Mouse (Mus musculus): ENCODE data around the gene Ext2. TPM values are rescaled to one million over a fixed set of nuclear protein-coding genes. Genes with fewer than 3 reads are reported as not detected.

Ext2 gene
- total and polyA plus RNA-seq, 3 experiments = 28.9 to 44.0 (median 43.8) TPM

- no peak overlapping the region for H3K4me3 ChIP-seq
- peak in 1 of 2 experiments; percentile 30 for DNase-seq
- TF ChIP-seq POLR2A (IDR thresholded peaks at IDR 0.05; ENCODE audit: insufficient read depth, low read depth, low read length) (no peak), EP300 (IDR thresholded peaks at IDR 0.05; ENCODE audit: insufficient read depth, low read depth, low read length) (no peak), CTCF (IDR thresholded peaks at IDR 0.05) (peak; percentile 16; the same call in 1 of the 2 replicates)
- no peak overlapping the region for H3K27ac ChIP-seq
- H3K79me2 ChIP-seq (replicated peaks; ENCODE audit: control insufficient read depth, insufficient read depth, low read length) = no peaks in the 10 kb centered on the region
- no peaks in the 10 kb centered on the region for H3K36me3 ChIP-seq (ENCODE audit: control insufficient read depth, insufficient read depth, low read length)
- WGBS = 67% methylated on average over 6 of the region's 6 CpGs
- H3K9ac ChIP-seq (ENCODE audit: low read depth, low read length) = no peak overlapping the region
- intact Hi-C loops (cut with DNase I) = no loop called here
- no peaks in the 10 kb centered on the region for H3K27me3 ChIP-seq (ENCODE audit: control insufficient read depth, insufficient read depth, low read length)
- H3K4me1 ChIP-seq (ENCODE audit: control insufficient read depth, insufficient read depth, low read length) = no peaks in the 10 kb centered on the region
Measured at GRCm38 (mm10) chr2:93840109-93840508, 17.7 kb upstream of the Ext2 start.

DNA sequence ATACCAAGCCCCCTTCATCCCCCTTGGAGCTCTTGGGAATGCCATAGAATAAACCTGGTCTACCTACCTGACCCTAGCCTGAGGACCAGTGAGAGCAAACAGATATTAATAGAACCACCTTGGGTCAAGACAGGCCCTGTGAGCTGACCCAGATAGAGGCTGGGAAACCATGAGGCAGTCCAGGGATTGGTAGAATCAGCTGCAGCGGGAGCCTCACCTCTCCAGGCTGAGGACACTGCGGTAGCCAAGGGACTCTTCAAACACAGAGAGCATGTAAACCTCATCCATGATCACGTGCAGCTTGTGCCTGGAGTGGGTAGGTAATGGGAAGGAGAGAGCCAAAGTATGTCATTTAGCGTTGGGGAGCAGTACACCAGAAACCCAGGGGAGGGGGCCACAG, 16.6 kb upstream of the Ext2 start:
- Histone ChIP-seq H3K27me3 (ENCODE audit: control insufficient read depth, insufficient read depth, low read length) (no peaks in the 10 kb centered on the region), H3K79me2 (replicated peaks; ENCODE audit: control insufficient read depth, insufficient read depth, low read length) (no peaks in the 10 kb centered on the region), H3K9ac (ENCODE audit: low read depth, low read length) (no peak overlapping the region), H3K4me1 (ENCODE audit: control insufficient read depth, insufficient read depth, low read length) (no peaks in the 10 kb centered on the region), H3K36me3 (ENCODE audit: control insufficient read depth, insufficient read depth, low read length) (no peaks in the 10 kb centered on the region), H3K27ac (no peak overlapping the region), H3K4me3 (no peak overlapping the region)
- TF ChIP-seq EP300 (IDR thresholded peaks at IDR 0.05; ENCODE audit: insufficient read depth, low read depth, low read length) (no peak), CTCF (IDR thresholded peaks at IDR 0.05) (no peak), POLR2A (IDR thresholded peaks at IDR 0.05; ENCODE audit: insufficient read depth, low read depth, low read length) (no peak)
- no peak for DNase-seq
- 87% methylated on average over 4 of the region's 4 CpGs for whole genome bisulfite sequencing
- intact Hi-C loops (cut with DNase I) = no loop called here

DNA sequence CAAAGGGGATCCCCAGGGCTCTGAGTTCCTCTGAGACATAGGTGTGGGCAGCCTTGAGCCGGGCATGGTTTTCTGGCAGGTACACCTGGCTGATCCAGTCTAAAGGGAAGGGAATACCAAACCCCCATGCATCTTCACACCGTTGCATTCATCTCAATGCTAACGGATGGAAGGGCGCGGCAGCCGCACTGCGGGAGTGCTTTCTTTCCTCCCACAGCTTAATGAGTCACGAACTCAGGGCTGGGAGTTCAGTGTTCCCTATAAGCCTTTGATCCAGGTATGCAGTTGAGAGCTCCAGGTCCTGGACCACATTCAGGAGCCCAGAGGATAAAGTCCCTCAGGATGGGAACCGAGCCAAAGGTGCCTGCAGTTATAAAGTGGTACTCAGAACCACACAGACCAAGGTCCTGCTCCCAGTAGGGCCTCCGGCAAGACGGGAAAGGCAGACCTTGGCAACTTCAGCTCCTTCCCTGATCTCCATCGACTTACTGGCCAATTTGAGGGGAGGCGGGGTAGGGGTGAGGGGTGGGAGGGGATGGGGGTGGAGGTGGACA, 13.9 kb upstream of the Ext2 start:
- Histone ChIP-seq H3K27me3 (ENCODE audit: control insufficient read depth, insufficient read depth, low read length) (no peaks in the 10 kb centered on the region), H3K4me1 (ENCODE audit: control insufficient read depth, insufficient read depth, low read length) (no peaks in the 10 kb centered on the region), H3K27ac (no peak overlapping the region), H3K36me3 (ENCODE audit: control insufficient read depth, insufficient read depth, low read length) (no peaks in the 10 kb centered on the region), H3K4me3 (no peak overlapping the region), H3K79me2 (replicated peaks; ENCODE audit: control insufficient read depth, insufficient read depth, low read length) (no peaks in the 10 kb centered on the region), H3K9ac (ENCODE audit: low read depth, low read length) (no peak overlapping the region)
- WGBS = 83% methylated on average over 13 of the region's 13 CpGs
- no peak for DNase-seq
- intact Hi-C loops (cut with DNase I) = no loop called here
- TF ChIP-seq EP300 (IDR thresholded peaks at IDR 0.05; ENCODE audit: insufficient read depth, low read depth, low read length) = no peak
- no peak for TF ChIP-seq CTCF (IDR thresholded peaks at IDR 0.05)
- no peak for TF ChIP-seq POLR2A (IDR thresholded peaks at IDR 0.05; ENCODE audit: insufficient read depth, low read depth, low read length)

GRCm38 (mm10) chr2:93835596-93835995, 13.2 kb upstream of the Ext2 start:
- no peak for TF ChIP-seq POLR2A (IDR thresholded peaks at IDR 0.05; ENCODE audit: insufficient read depth, low read depth, low read length)
- Histone ChIP-seq H3K27ac (no peak overlapping the region), H3K27me3 (ENCODE audit: control insufficient read depth, insufficient read depth, low read length) (no peaks in the 10 kb centered on the region), H3K9ac (ENCODE audit: low read depth, low read length) (no peak overlapping the region), H3K4me1 (ENCODE audit: control insufficient read depth, insufficient read depth, low read length) (no peaks in the 10 kb centered on the region), H3K4me3 (no peak overlapping the region), H3K36me3 (ENCODE audit: control insufficient read depth, insufficient read depth, low read length) (no peaks in the 10 kb centered on the region), H3K79me2 (replicated peaks; ENCODE audit: control insufficient read depth, insufficient read depth, low read length) (no peaks in the 10 kb centered on the region)
- whole genome bisulfite sequencing = 80% methylated on average over 11 of the region's 11 CpGs
- intact Hi-C loops (cut with DNase I) = no loop called here
- DNase-seq = no peak

GRCm38 (mm10) chr2:93823519-93823918, 1.2 kb upstream of the Ext2 start:
- H3K4me1 ChIP-seq (ENCODE audit: control insufficient read depth, insufficient read depth, low read length) = peaks cover 1% of the 10 kb centered on the region; the same call in 1 of the 2 replicates
- H3K9ac ChIP-seq (ENCODE audit: low read depth, low read length) = no peak overlapping the region
- DNase-seq = peak; percentile 41 to 55
- intact Hi-C loops (cut with DNase I) = no loop called here
- no peaks in the 10 kb centered on the region for H3K27me3 ChIP-seq (ENCODE audit: control insufficient read depth, insufficient read depth, low read length)
- no peak overlapping the region for H3K27ac ChIP-seq
- 16% methylated on average over 8 of the region's 8 CpGs for WGBS
- TF ChIP-seq CTCF (IDR thresholded peaks at IDR 0.05) (peak; percentile 97), POLR2A (IDR thresholded peaks at IDR 0.05; ENCODE audit: insufficient read depth, low read depth, low read length) (no peak), EP300 (IDR thresholded peaks at IDR 0.05; ENCODE audit: insufficient read depth, low read depth, low read length) (peak; percentile 78; the same call in 1 of the 2 replicates)
- H3K4me3 ChIP-seq = no peak overlapping the region
- H3K79me2 ChIP-seq (replicated peaks; ENCODE audit: control insufficient read depth, insufficient read depth, low read length) = peaks cover 4% of the 10 kb centered on the region
- no peaks in the 10 kb centered on the region for H3K36me3 ChIP-seq (ENCODE audit: control insufficient read depth, insufficient read depth, low read length)

- intact Hi-C loops (cut with DNase I) = loop anchor here (10.0 kb wide), 1 partner anchor 343 kb away; no protein-coding TSS in a partner anchor
- WGBS = 97% methylated on average over 5 of the region's 5 CpGs
- DNase-seq = no peak
- no peak overlapping the region for H3K9ac ChIP-seq (ENCODE audit: low read depth, low read length)
- TF ChIP-seq POLR2A (IDR thresholded peaks at IDR 0.05; ENCODE audit: insufficient read depth, low read depth, low read length) = no peak
- no peak for TF ChIP-seq EP300 (IDR thresholded peaks at IDR 0.05; ENCODE audit: insufficient read depth, low read depth, low read length)
- TF ChIP-seq CTCF (IDR thresholded peaks at IDR 0.05) = no peak
- peaks cover 1% of the 10 kb centered on the region; the same call in 1 of the 2 replicates for H3K4me1 ChIP-seq (ENCODE audit: control insufficient read depth, insufficient read depth, low read length)
- no peak overlapping the region for H3K4me3 ChIP-seq
- no peaks in the 10 kb centered on the region for H3K36me3 ChIP-seq (ENCODE audit: control insufficient read depth, insufficient read depth, low read length)
- H3K27ac ChIP-seq = no peak overlapping the region
- H3K79me2 ChIP-seq (replicated peaks; ENCODE audit: control insufficient read depth, insufficient read depth, low read length) = peaks cover 9% of the 10 kb centered on the region
- H3K27me3 ChIP-seq (ENCODE audit: control insufficient read depth, insufficient read depth, low read length) = no peaks in the 10 kb centered on the region
Measured at GRCm38 (mm10) chr2:93817791-93818190, 4.6 kb downstream of the Ext2 start.

Measured in heart, adult 2 months (tissue).